Mouse (Mus musculus): ENCODE data around the gene Pfkfb2. TPM values are rescaled to one million over a fixed set of nuclear protein-coding genes. Genes with fewer than 3 reads are reported as not detected.

Pfkfb2 gene
- polyA plus RNA-seq, 1 experiment from 2014 or later: 24.8 TPM

- Histone ChIP-seq H3K4me1 (ENCODE audit: control insufficient read depth, insufficient read depth, low read length) (no peaks in the 10 kb centered on the region), H3K27me3 (ENCODE audit: control insufficient read depth, insufficient read depth, low read length) (no peaks in the 10 kb centered on the region), H3K9me3 (ENCODE audit: control insufficient read depth, low read length) (no peaks in the 10 kb centered on the region), H3K27ac (replicated peaks; ENCODE audit: low read depth, low read length) (no peak overlapping the region), H3K9ac (replicated peaks; ENCODE audit: low read length) (no peak overlapping the region), H3K36me3 (ENCODE audit: control insufficient read depth, insufficient read depth, low read length) (no peaks in the 10 kb centered on the region), H3K4me3 (replicated peaks; ENCODE audit: low read depth, low read length) (no peak overlapping the region), H3K4me2 (ENCODE audit: low read length) (no peak overlapping the region)
- DNase-seq (no peak), ATAC-seq (ENCODE audit: low FRiP score, low TSS enrichment) (no peak)
- 88% methylated on average over 3 of the region's 3 CpGs for WGBS
These were observed 33.1 kb upstream of the Pfkfb2 start for GRCm38 (mm10) chr1:130762045-130762760.

GRCm38 (mm10) chr1:130761597-130761996 is 32.5 kb upstream of the Pfkfb2 start:
- Histone ChIP-seq H3K36me3 (ENCODE audit: control insufficient read depth, insufficient read depth, low read length) (no peaks in the 10 kb centered on the region), H3K27me3 (ENCODE audit: control insufficient read depth, insufficient read depth, low read length) (no peaks in the 10 kb centered on the region), H3K4me3 (replicated peaks; ENCODE audit: low read depth, low read length) (no peak overlapping the region), H3K4me1 (ENCODE audit: control insufficient read depth, insufficient read depth, low read length) (no peaks in the 10 kb centered on the region), H3K9ac (replicated peaks; ENCODE audit: low read length) (no peak overlapping the region), H3K9me3 (ENCODE audit: control insufficient read depth, low read length) (no peaks in the 10 kb centered on the region), H3K27ac (replicated peaks; ENCODE audit: low read depth, low read length) (no peak overlapping the region), H3K4me2 (ENCODE audit: low read length) (no peak overlapping the region)
- no peak for ATAC-seq (ENCODE audit: low FRiP score, low TSS enrichment)
- WGBS: 72% methylated on average over 1 of the region's 1 CpGs
- no peak for DNase-seq

DNA sequence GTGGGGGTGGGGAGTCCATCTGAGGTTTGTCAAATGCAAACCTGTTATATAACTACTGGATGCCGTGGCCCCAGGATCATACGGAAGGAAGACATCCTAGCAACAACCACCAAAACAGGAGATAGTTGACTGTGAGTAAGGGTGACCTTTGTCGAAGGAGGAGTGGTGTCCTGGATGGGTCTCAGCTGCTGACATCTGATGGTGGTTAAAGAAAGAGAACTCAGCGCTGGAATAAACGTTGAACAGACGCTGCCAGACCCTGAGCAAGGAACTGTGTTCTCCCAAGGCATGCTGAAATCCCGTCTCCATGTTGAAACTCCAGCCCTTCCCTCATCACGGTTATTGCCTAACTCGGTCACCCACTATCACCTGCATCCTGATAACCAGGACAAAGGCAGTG is 30.6 kb upstream of the Pfkfb2 start:
- Histone ChIP-seq H3K36me3 (ENCODE audit: control insufficient read depth, insufficient read depth, low read length) (no peaks in the 10 kb centered on the region), H3K4me1 (ENCODE audit: control insufficient read depth, insufficient read depth, low read length) (no peaks in the 10 kb centered on the region), H3K27ac (replicated peaks; ENCODE audit: low read depth, low read length) (no peak overlapping the region), H3K9me3 (ENCODE audit: control insufficient read depth, low read length) (no peaks in the 10 kb centered on the region), H3K27me3 (ENCODE audit: control insufficient read depth, insufficient read depth, low read length) (no peaks in the 10 kb centered on the region), H3K4me3 (replicated peaks; ENCODE audit: low read depth, low read length) (no peak overlapping the region), H3K4me2 (ENCODE audit: low read length) (no peak overlapping the region), H3K9ac (replicated peaks; ENCODE audit: low read length) (no peak overlapping the region)
- no peak for ATAC-seq (ENCODE audit: low FRiP score, low TSS enrichment)
- 86% methylated on average over 9 of the region's 9 CpGs for WGBS
- DNase-seq: no peak

- Histone ChIP-seq H3K4me1 (ENCODE audit: control insufficient read depth, insufficient read depth, low read length) (no peaks in the 10 kb centered on the region), H3K9ac (replicated peaks; ENCODE audit: low read length) (no peak overlapping the region), H3K27me3 (ENCODE audit: control insufficient read depth, insufficient read depth, low read length) (no peaks in the 10 kb centered on the region), H3K4me3 (replicated peaks; ENCODE audit: low read depth, low read length) (no peak overlapping the region), H3K27ac (replicated peaks; ENCODE audit: low read depth, low read length) (no peak overlapping the region), H3K9me3 (ENCODE audit: control insufficient read depth, low read length) (no peaks in the 10 kb centered on the region), H3K36me3 (ENCODE audit: control insufficient read depth, insufficient read depth, low read length) (no peaks in the 10 kb centered on the region), H3K4me2 (ENCODE audit: low read length) (no peak overlapping the region)
- DNase-seq (no peak), ATAC-seq (ENCODE audit: low FRiP score, low TSS enrichment) (no peak)
- 92% methylated on average over 3 of the region's 3 CpGs for WGBS
These were observed 17.8 kb upstream of the Pfkfb2 start for GRCm38 (mm10) chr1:130746819-130747218.

- H3K9me3 ChIP-seq (ENCODE audit: control insufficient read depth, low read length): no peaks in the 10 kb centered on the region
- H3K4me2 ChIP-seq (ENCODE audit: low read length): no peak overlapping the region
- 98% methylated on average over 3 of the region's 3 CpGs for WGBS
- H3K27ac ChIP-seq (replicated peaks; ENCODE audit: low read depth, low read length): no peak overlapping the region
- ATAC-seq (ENCODE audit: low FRiP score, low TSS enrichment): no peak
- no peaks in the 10 kb centered on the region for H3K4me1 ChIP-seq (ENCODE audit: control insufficient read depth, insufficient read depth, low read length)
- no peak for DNase-seq
- H3K4me3 ChIP-seq (replicated peaks; ENCODE audit: low read depth, low read length): no peak overlapping the region
- H3K36me3 ChIP-seq (ENCODE audit: control insufficient read depth, insufficient read depth, low read length): no peaks in the 10 kb centered on the region
- H3K27me3 ChIP-seq (ENCODE audit: control insufficient read depth, insufficient read depth, low read length): no peaks in the 10 kb centered on the region
- no peak overlapping the region for H3K9ac ChIP-seq (replicated peaks; ENCODE audit: low read length)
These were observed 16.5 kb upstream of the Pfkfb2 start for GRCm38 (mm10) chr1:130745591-130745990.

DNA sequence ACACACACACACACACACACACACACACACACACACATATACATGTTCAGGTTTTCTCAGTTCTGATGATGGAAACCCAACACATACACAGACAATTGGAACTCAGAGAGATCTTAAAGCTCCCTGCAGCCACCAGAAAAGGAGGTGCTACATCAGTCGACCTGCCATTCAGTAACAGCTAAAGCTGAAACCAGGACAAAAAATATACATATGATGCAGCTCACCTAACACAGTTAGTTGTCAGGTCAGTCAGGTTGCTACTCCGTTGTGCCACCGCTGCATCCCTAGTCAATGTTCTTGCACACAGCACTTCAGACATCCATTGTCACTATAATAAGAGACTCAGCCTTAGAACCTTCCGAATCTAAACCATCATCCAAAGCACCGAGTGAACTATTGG is 15.9 kb upstream of the Pfkfb2 start:
- Histone ChIP-seq H3K36me3 (ENCODE audit: control insufficient read depth, insufficient read depth, low read length) (no peaks in the 10 kb centered on the region), H3K4me3 (replicated peaks; ENCODE audit: low read depth, low read length) (no peak overlapping the region), H3K27me3 (ENCODE audit: control insufficient read depth, insufficient read depth, low read length) (no peaks in the 10 kb centered on the region), H3K9me3 (ENCODE audit: control insufficient read depth, low read length) (no peaks in the 10 kb centered on the region), H3K4me2 (ENCODE audit: low read length) (no peak overlapping the region), H3K9ac (replicated peaks; ENCODE audit: low read length) (no peak overlapping the region), H3K4me1 (ENCODE audit: control insufficient read depth, insufficient read depth, low read length) (no peaks in the 10 kb centered on the region), H3K27ac (replicated peaks; ENCODE audit: low read depth, low read length) (no peak overlapping the region)
- 82% methylated on average over 5 of the region's 5 CpGs for WGBS
- DNase-seq (no peak), ATAC-seq (ENCODE audit: low FRiP score, low TSS enrichment) (no peak)

GRCm38 (mm10) chr1:130744217-130744616 is 15.2 kb upstream of the Pfkfb2 start:
- ATAC-seq (ENCODE audit: low FRiP score, low TSS enrichment): no peak
- Histone ChIP-seq H3K27ac (replicated peaks; ENCODE audit: low read depth, low read length) (no peak overlapping the region), H3K9me3 (ENCODE audit: control insufficient read depth, low read length) (no peaks in the 10 kb centered on the region), H3K9ac (replicated peaks; ENCODE audit: low read length) (no peak overlapping the region), H3K4me2 (ENCODE audit: low read length) (no peak overlapping the region), H3K4me3 (replicated peaks; ENCODE audit: low read depth, low read length) (no peak overlapping the region), H3K27me3 (ENCODE audit: control insufficient read depth, insufficient read depth, low read length) (no peaks in the 10 kb centered on the region), H3K4me1 (ENCODE audit: control insufficient read depth, insufficient read depth, low read length) (no peaks in the 10 kb centered on the region), H3K36me3 (ENCODE audit: control insufficient read depth, insufficient read depth, low read length) (no peaks in the 10 kb centered on the region)
- WGBS: 86% methylated on average over 2 of the region's 2 CpGs
- DNase-seq: no peak

GRCm38 (mm10) chr1:130743775-130744174 is 14.7 kb upstream of the Pfkfb2 start:
- no peak for ATAC-seq (ENCODE audit: low FRiP score, low TSS enrichment)
- 90% methylated on average over 1 of the region's 1 CpGs for WGBS
- no peak for DNase-seq

GRCm38 (mm10) chr1:130742201-130742600 is 13.1 kb upstream of the Pfkfb2 start:
- no peak for DNase-seq
- Histone ChIP-seq H3K4me3 (replicated peaks; ENCODE audit: low read depth, low read length) (no peak overlapping the region), H3K9ac (replicated peaks; ENCODE audit: low read length) (no peak overlapping the region), H3K9me3 (ENCODE audit: control insufficient read depth, low read length) (no peaks in the 10 kb centered on the region), H3K27me3 (ENCODE audit: control insufficient read depth, insufficient read depth, low read length) (no peaks in the 10 kb centered on the region), H3K4me1 (ENCODE audit: control insufficient read depth, insufficient read depth, low read length) (no peaks in the 10 kb centered on the region), H3K27ac (replicated peaks; ENCODE audit: low read depth, low read length) (no peak overlapping the region), H3K36me3 (ENCODE audit: control insufficient read depth, insufficient read depth, low read length) (no peaks in the 10 kb centered on the region), H3K4me2 (ENCODE audit: low read length) (no peak overlapping the region)
- no peak for ATAC-seq (ENCODE audit: low FRiP score, low TSS enrichment)
- WGBS: 87% methylated on average over 7 of the region's 7 CpGs

More at GRCm38 (mm10) chr1:130743775-130744174, 14.7 kb upstream of the Pfkfb2 start:
- Histone ChIP-seq H3K9me3 (ENCODE audit: control insufficient read depth, low read length) (no peaks in the 10 kb centered on the region), H3K4me1 (ENCODE audit: control insufficient read depth, insufficient read depth, low read length) (no peaks in the 10 kb centered on the region), H3K27me3 (ENCODE audit: control insufficient read depth, insufficient read depth, low read length) (no peaks in the 10 kb centered on the region), H3K36me3 (ENCODE audit: control insufficient read depth, insufficient read depth, low read length) (no peaks in the 10 kb centered on the region), H3K27ac (replicated peaks; ENCODE audit: low read depth, low read length) (no peak overlapping the region), H3K9ac (replicated peaks; ENCODE audit: low read length) (no peak overlapping the region), H3K4me3 (replicated peaks; ENCODE audit: low read depth, low read length) (no peak overlapping the region), H3K4me2 (ENCODE audit: low read length) (no peak overlapping the region)

Data from midbrain, embryonic 14.5 days (tissue).